Mouse (Mus musculus): ENCODE measurements around the gene C530008M17Rik. TPM values are rescaled to one million over a fixed set of nuclear protein-coding genes. Genes with fewer than 3 reads are reported as not detected.

Gene C530008M17Rik
- polyA plus RNA-seq, 1 experiment from 2014 or later = 44.6 TPM

GRCm38 (mm10) chr5:76922833-76923232, 266.5 kb downstream of the C530008M17Rik start:
- no peak overlapping the region for H3K4me2 ChIP-seq (ENCODE audit: low read length)
- 95% methylated on average over 4 of the region's 4 CpGs for WGBS

More at GRCm38 (mm10) chr5:76922833-76923232, 266.5 kb downstream of the C530008M17Rik start:
- peaks cover 3% of the 10 kb centered on the region; the same call in 1 of the 2 replicates for H3K9me3 ChIP-seq (replicated peaks; ENCODE audit: control insufficient read depth, low read length)
- H3K4me1 ChIP-seq (ENCODE audit: control insufficient read depth, insufficient read depth, low read length) = no peaks in the 10 kb centered on the region
- no peaks in the 10 kb centered on the region for H3K27me3 ChIP-seq (replicated peaks; ENCODE audit: control insufficient read depth, insufficient read depth, low read length)
- H3K9ac ChIP-seq (ENCODE audit: low read length) = no peak overlapping the region
- H3K4me3 ChIP-seq (ENCODE audit: low read depth, low read length) = no peak overlapping the region
- no peak for ATAC-seq
- no peak overlapping the region for H3K27ac ChIP-seq (ENCODE audit: low read depth, low read length)
- H3K36me3 ChIP-seq (ENCODE audit: control insufficient read depth, insufficient read depth, low read length) = peaks cover 51% of the 10 kb centered on the region
- DNase-seq (ENCODE audit: low spot score) = no peak

Other genes starting within 250 kb of the C530008M17Rik start
- not detected in 2 replicates for gene Gm7271, start 172.5 kb upstream of the C530008M17Rik start, polyA plus RNA-seq (2014; fragmentation: Nextera tagmentation; extraction: Ambion mirVana)
- gene Exoc1, start 127.2 kb upstream of the C530008M17Rik start, polyA plus RNA-seq (2014; fragmentation: Nextera tagmentation; extraction: Ambion mirVana) = 53.6 and 64.0 TPM in 2 replicates
- 4.6 TPM in 2 replicates for gene Cep135, start 67.8 kb upstream of the C530008M17Rik start, polyA plus RNA-seq (2014; fragmentation: Nextera tagmentation; extraction: Ambion mirVana)
- 18.2 and 18.4 TPM in 2 replicates for gene Aasdh, start 249.0 kb downstream of the C530008M17Rik start, polyA plus RNA-seq (2014; fragmentation: Nextera tagmentation; extraction: Ambion mirVana)

Data from forebrain, embryonic 14.5 days (tissue).